Mouse (Mus musculus): ENCODE results near the gene Btrc. TPM values are rescaled to one million over a fixed set of nuclear protein-coding genes. Genes with fewer than 3 reads are reported as not detected.

Btrc gene
- 54.1 and 58.8 TPM in 2 replicates for polyA plus RNA-seq (2014; fragmentation: Nextera tagmentation; extraction: Ambion mirVana)

DNA sequence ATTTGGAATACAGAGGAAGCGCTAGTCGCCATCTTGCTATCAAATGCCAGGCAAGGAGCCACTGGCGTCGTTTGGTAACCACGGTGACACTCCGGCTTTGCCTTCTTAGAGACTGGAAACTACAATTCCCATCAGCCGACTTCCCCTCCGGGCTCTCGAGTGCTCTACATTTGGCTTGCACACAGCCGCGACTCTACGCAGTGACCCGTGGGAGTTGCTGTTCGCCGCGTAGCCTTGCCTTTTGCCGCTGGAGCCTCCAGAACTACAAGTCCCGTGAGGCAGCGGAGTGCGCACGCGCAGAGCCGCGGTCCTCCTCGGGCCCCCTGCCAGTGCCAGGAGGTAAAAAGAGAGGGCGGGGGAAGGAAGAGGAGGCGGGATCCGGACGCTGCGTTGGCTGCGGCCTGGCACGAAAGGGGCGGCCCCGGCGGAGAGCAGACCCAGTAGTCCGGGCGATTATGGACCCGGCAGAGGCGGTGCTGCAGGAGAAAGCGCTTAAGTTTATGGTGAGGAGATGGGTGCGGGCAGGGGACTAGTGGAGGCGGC, at the start of gene Btrc:
Btrc (plus strand) TSS at position 351 of the 543 bp plus-strand sequence.
- peak within 1 kb of the TSS; percentile 88 for H3K27ac ChIP-seq (ENCODE audit: low read depth, low read length)
- peak within 1 kb of the TSS; percentile 54 for H3K4me2 ChIP-seq (ENCODE audit: low read depth, low read length, severe bottlenecking)
- H3K9me3 ChIP-seq (ENCODE audit: control insufficient read depth, low read length): no peaks in the 10 kb centered on the region
- peaks cover 2% of the 10 kb centered on the region; the same call in 1 of the 2 replicates for H3K4me1 ChIP-seq (replicated peaks; ENCODE audit: control insufficient read depth, insufficient read depth, low read length)
- H3K36me3 ChIP-seq (ENCODE audit: control insufficient read depth, insufficient read depth, low read length): no peaks in the 10 kb centered on the region
- DNase-seq (ENCODE audit: low spot score) (peak; percentile 100), ATAC-seq (replicated peaks; ENCODE audit: low FRiP score) (peak; percentile 98)
- WGBS: under 1% methylated on average over 42 of the region's 42 CpGs
- peak within 1 kb of the TSS; percentile 78 for H3K9ac ChIP-seq (ENCODE audit: low read length)
- peak within 1 kb of the TSS; percentile 64 for H3K4me3 ChIP-seq (ENCODE audit: low read depth, low read length)
- no peaks in the 10 kb centered on the region for H3K27me3 ChIP-seq (ENCODE audit: control insufficient read depth, insufficient read depth, low read length)

GRCm38 (mm10) chr19:45317473-45317882, 46.1 kb upstream of the Btrc start:
- H3K4me2 ChIP-seq (ENCODE audit: low read depth, low read length, severe bottlenecking): no peak overlapping the region
- no peaks in the 10 kb centered on the region for H3K27me3 ChIP-seq (ENCODE audit: control insufficient read depth, insufficient read depth, low read length)

DNA sequence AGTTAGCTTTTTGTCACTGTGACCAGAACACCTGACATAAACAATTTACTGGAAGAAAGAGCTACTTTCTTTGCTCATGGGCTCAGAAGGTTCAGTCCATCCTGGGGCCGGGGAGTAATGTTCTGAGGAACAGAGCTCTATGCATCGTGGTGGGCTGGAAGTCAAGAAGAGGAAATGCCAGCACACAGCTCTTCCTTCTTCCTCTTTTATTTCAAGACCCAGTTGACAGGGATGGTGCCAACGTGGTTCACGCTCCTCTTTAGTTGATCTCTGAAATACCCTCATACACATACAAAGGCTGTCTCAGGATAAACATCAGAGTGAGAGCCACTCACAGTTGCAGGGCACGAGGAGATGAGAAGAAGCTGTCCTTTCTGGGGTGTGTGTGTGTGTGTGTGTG, 42.5 kb upstream of the Btrc start:
- H3K4me1 ChIP-seq (replicated peaks; ENCODE audit: control insufficient read depth, insufficient read depth, low read length): no peaks in the 10 kb centered on the region
- no peaks in the 10 kb centered on the region for H3K36me3 ChIP-seq (ENCODE audit: control insufficient read depth, insufficient read depth, low read length)
- H3K4me3 ChIP-seq (ENCODE audit: low read depth, low read length): no peak overlapping the region
- ATAC-seq (replicated peaks; ENCODE audit: low FRiP score) (no peak), DNase-seq (ENCODE audit: low spot score) (no peak)
- 76% methylated on average over 5 of the region's 5 CpGs for WGBS
- H3K27ac ChIP-seq (ENCODE audit: low read depth, low read length): no peak overlapping the region
- H3K27me3 ChIP-seq (ENCODE audit: control insufficient read depth, insufficient read depth, low read length): no peaks in the 10 kb centered on the region
- H3K9ac ChIP-seq (ENCODE audit: low read length): no peak overlapping the region
- no peak overlapping the region for H3K4me2 ChIP-seq (ENCODE audit: low read depth, low read length, severe bottlenecking)
- H3K9me3 ChIP-seq (ENCODE audit: control insufficient read depth, low read length): no peaks in the 10 kb centered on the region

More at GRCm38 (mm10) chr19:45317473-45317882, 46.1 kb upstream of the Btrc start:
- Histone ChIP-seq H3K36me3 (ENCODE audit: control insufficient read depth, insufficient read depth, low read length) (no peaks in the 10 kb centered on the region), H3K9me3 (ENCODE audit: control insufficient read depth, low read length) (no peaks in the 10 kb centered on the region), H3K4me1 (replicated peaks; ENCODE audit: control insufficient read depth, insufficient read depth, low read length) (no peaks in the 10 kb centered on the region; the same call in 1 of the 2 replicates), H3K9ac (ENCODE audit: low read length) (no peak overlapping the region), H3K4me3 (ENCODE audit: low read depth, low read length) (no peak overlapping the region), H3K27ac (ENCODE audit: low read depth, low read length) (no peak overlapping the region)
- 45% methylated on average over 13 of the region's 13 CpGs for WGBS
- no peak for DNase-seq (ENCODE audit: low spot score)
- no peak for ATAC-seq (replicated peaks; ENCODE audit: low FRiP score)

DNA sequence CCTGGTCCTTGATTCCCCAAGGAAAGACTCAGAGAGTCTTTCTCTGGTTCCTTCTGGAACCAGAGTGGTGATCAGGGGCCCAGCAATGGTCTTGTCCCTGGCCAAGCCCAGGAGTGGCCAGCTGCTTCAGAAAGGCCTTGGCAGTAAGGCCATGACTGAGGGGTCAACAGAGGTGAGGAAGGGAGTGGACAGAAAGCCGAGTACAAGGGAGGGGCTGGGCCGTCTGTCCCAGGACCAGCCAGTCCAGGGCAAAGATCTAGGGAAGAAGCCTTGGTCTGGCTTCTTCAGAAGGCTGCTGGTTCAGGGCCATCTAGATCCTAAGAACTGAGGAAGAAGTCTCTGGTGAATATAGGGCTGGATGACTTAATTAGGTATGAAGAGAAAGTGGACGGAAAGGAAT, 34.5 kb upstream of the Btrc start:
- no peaks in the 10 kb centered on the region for H3K36me3 ChIP-seq (ENCODE audit: control insufficient read depth, insufficient read depth, low read length)
- H3K9me3 ChIP-seq (ENCODE audit: control insufficient read depth, low read length): no peaks in the 10 kb centered on the region
- H3K4me3 ChIP-seq (ENCODE audit: low read depth, low read length): no peak overlapping the region
- H3K27ac ChIP-seq (ENCODE audit: low read depth, low read length): no peak overlapping the region
- H3K4me1 ChIP-seq (replicated peaks; ENCODE audit: control insufficient read depth, insufficient read depth, low read length): peaks cover 6% of the 10 kb centered on the region
- H3K27me3 ChIP-seq (ENCODE audit: control insufficient read depth, insufficient read depth, low read length): peaks cover 7% of the 10 kb centered on the region
- WGBS: 34% methylated on average over 3 of the region's 3 CpGs
- H3K4me2 ChIP-seq (ENCODE audit: low read depth, low read length, severe bottlenecking): no peak overlapping the region
- no peak overlapping the region for H3K9ac ChIP-seq (ENCODE audit: low read length)
- ATAC-seq (replicated peaks; ENCODE audit: low FRiP score) (no peak), DNase-seq (ENCODE audit: low spot score) (no peak)

DNA sequence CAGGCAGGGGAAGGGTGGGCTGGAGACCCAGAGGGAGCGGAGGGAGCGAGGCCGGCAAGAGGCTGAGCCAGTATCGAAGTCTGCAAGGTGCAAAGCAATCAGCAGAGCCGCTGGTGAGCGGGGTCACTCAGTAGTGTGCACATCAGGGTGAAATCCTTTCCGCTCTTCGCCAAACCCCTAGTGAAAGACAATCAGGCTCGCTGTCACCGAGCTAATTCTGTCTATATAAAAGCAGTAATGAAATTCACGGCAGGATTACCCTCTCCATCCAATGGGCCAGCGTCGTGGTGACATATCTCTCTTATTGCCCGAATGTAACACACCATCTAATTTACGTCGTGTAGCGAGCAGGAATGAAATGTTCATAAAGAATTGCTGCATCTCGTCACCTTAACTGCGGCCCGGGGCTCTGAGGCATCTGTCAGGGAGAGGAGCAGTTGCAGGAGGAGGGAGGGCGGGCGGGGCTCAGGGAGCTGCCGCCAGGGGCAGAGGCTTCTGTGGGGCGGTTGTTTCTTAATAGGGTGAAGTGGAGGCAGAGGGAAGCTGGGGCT, 33.7 kb upstream of the Btrc start:
- whole genome bisulfite sequencing: 4% methylated on average over 24 of the region's 24 CpGs
- Histone ChIP-seq H3K9me3 (ENCODE audit: control insufficient read depth, low read length) (no peaks in the 10 kb centered on the region), H3K4me3 (ENCODE audit: low read depth, low read length) (peak overlapping the region; percentile 1; the same call in 1 of the 2 replicates), H3K4me2 (ENCODE audit: low read depth, low read length, severe bottlenecking) (peak overlapping the region; percentile 35; the same call in 1 of the 2 replicates), H3K27ac (ENCODE audit: low read depth, low read length) (no peak overlapping the region), H3K27me3 (ENCODE audit: control insufficient read depth, insufficient read depth, low read length) (peaks cover 7% of the 10 kb centered on the region), H3K9ac (ENCODE audit: low read length) (0 out of 2 replicates have a peak overlapping the region, but pooled peaks have one; percentile 3), H3K4me1 (replicated peaks; ENCODE audit: control insufficient read depth, insufficient read depth, low read length) (peaks cover 6% of the 10 kb centered on the region), H3K36me3 (ENCODE audit: control insufficient read depth, insufficient read depth, low read length) (no peaks in the 10 kb centered on the region)
- peak; percentile 67 for DNase-seq (ENCODE audit: low spot score)
- ATAC-seq (replicated peaks; ENCODE audit: low FRiP score): no peak

DNA sequence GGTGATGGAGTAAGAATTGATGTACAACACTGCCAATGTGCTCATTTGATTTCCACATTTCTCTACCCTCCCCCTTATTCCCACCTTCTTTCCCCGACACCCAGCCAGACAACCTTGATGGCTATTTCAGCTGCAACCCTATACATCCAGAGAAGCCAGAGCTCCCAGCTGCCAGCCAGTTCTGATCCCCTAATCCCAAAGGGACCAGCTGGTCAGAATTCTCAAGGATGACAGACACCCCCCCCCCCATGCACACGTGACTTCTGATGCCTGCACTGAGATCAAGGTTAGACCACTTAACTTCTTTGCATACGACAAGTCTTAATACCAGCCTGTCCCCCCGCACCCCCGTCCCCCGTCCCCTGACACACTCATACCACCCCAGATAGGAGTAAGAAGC, 26.8 kb upstream of the Btrc start:
- WGBS: 77% methylated on average over 6 of the region's 6 CpGs
- Histone ChIP-seq H3K4me3 (ENCODE audit: low read depth, low read length) (no peak overlapping the region), H3K36me3 (ENCODE audit: control insufficient read depth, insufficient read depth, low read length) (no peaks in the 10 kb centered on the region), H3K4me2 (ENCODE audit: low read depth, low read length, severe bottlenecking) (no peak overlapping the region), H3K27ac (ENCODE audit: low read depth, low read length) (no peak overlapping the region), H3K9ac (ENCODE audit: low read length) (no peak overlapping the region), H3K9me3 (ENCODE audit: control insufficient read depth, low read length) (no peaks in the 10 kb centered on the region), H3K27me3 (ENCODE audit: control insufficient read depth, insufficient read depth, low read length) (no peaks in the 10 kb centered on the region; the same call in 1 of the 2 replicates), H3K4me1 (replicated peaks; ENCODE audit: control insufficient read depth, insufficient read depth, low read length) (no peaks in the 10 kb centered on the region)
- no peak for ATAC-seq (replicated peaks; ENCODE audit: low FRiP score)
- no peak for DNase-seq (ENCODE audit: low spot score)

DNA sequence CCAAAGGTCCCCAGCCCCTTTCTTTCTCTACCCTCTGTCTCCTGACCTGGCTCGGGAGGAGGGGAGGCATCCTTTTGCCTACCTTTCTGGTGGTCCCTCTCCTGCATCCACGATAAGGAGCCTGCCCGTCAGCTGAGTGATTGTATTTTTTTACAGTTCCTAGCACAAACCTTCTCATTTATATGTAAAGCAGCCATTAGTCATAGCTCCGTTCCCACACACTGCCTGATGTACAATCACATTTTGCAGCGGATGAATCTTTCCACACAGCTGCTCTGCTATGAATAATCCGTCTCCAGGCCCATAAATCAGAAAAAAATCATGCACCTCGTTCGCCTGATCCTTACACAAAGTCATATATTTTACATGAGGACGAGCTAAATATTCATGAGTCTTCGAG, 25.4 kb upstream of the Btrc start:
- Histone ChIP-seq H3K9me3 (ENCODE audit: control insufficient read depth, low read length) (no peaks in the 10 kb centered on the region), H3K36me3 (ENCODE audit: control insufficient read depth, insufficient read depth, low read length) (no peaks in the 10 kb centered on the region), H3K4me2 (ENCODE audit: low read depth, low read length, severe bottlenecking) (no peak overlapping the region), H3K4me1 (replicated peaks; ENCODE audit: control insufficient read depth, insufficient read depth, low read length) (no peaks in the 10 kb centered on the region), H3K4me3 (ENCODE audit: low read depth, low read length) (no peak overlapping the region), H3K9ac (ENCODE audit: low read length) (no peak overlapping the region), H3K27ac (ENCODE audit: low read depth, low read length) (no peak overlapping the region), H3K27me3 (ENCODE audit: control insufficient read depth, insufficient read depth, low read length) (no peaks in the 10 kb centered on the region; the same call in 1 of the 2 replicates)
- DNase-seq (ENCODE audit: low spot score) (no peak), ATAC-seq (replicated peaks; ENCODE audit: low FRiP score) (no peak)
- WGBS: 70% methylated on average over 10 of the region's 10 CpGs

GRCm38 (mm10) chr19:45343941-45344340, 19.6 kb upstream of the Btrc start:
- Histone ChIP-seq H3K9ac (ENCODE audit: low read length) (no peak overlapping the region), H3K27ac (ENCODE audit: low read depth, low read length) (no peak overlapping the region), H3K36me3 (ENCODE audit: control insufficient read depth, insufficient read depth, low read length) (no peaks in the 10 kb centered on the region), H3K9me3 (ENCODE audit: control insufficient read depth, low read length) (no peaks in the 10 kb centered on the region), H3K4me1 (replicated peaks; ENCODE audit: control insufficient read depth, insufficient read depth, low read length) (no peaks in the 10 kb centered on the region), H3K4me3 (ENCODE audit: low read depth, low read length) (no peak overlapping the region), H3K4me2 (ENCODE audit: low read depth, low read length, severe bottlenecking) (no peak overlapping the region), H3K27me3 (ENCODE audit: control insufficient read depth, insufficient read depth, low read length) (no peaks in the 10 kb centered on the region)
- WGBS: 77% methylated on average over 5 of the region's 5 CpGs
- DNase-seq (ENCODE audit: low spot score) (no peak), ATAC-seq (replicated peaks; ENCODE audit: low FRiP score) (no peak)

- DNase-seq (ENCODE audit: low spot score) (no peak), ATAC-seq (replicated peaks; ENCODE audit: low FRiP score) (no peak)
- Histone ChIP-seq H3K36me3 (ENCODE audit: control insufficient read depth, insufficient read depth, low read length) (no peaks in the 10 kb centered on the region), H3K9me3 (ENCODE audit: control insufficient read depth, low read length) (no peaks in the 10 kb centered on the region), H3K4me1 (replicated peaks; ENCODE audit: control insufficient read depth, insufficient read depth, low read length) (no peaks in the 10 kb centered on the region), H3K9ac (ENCODE audit: low read length) (no peak overlapping the region), H3K27ac (ENCODE audit: low read depth, low read length) (no peak overlapping the region), H3K4me2 (ENCODE audit: low read depth, low read length, severe bottlenecking) (no peak overlapping the region), H3K4me3 (ENCODE audit: low read depth, low read length) (no peak overlapping the region), H3K27me3 (ENCODE audit: control insufficient read depth, insufficient read depth, low read length) (no peaks in the 10 kb centered on the region)
- 75% methylated on average over 4 of the region's 4 CpGs for WGBS
These were observed 15.3 kb upstream of the Btrc start for GRCm38 (mm10) chr19:45348188-45348587.

Data from forebrain, embryonic 11.5 days (tissue).